Mouse (Mus musculus) urinary bladder, postnatal 14 days (tissue): ENCODE results near the gene Prkd3.

Experiments used
- DNase-seq: peaks from one replicate; pipeline ENCODE4 v3.0.0; 2021; ENCODE audit warnings: low spot score

Prkd3 gene

GRCm38 (mm10) chr17:78936466-78937228, 84.0 kb downstream of the Prkd3 start, which contains the start of the genes Cebpz and Ndufaf7:
TSS of gene Cebpz (minus strand) at chr17:78937066.
TSS of gene Ndufaf7 (plus strand) at chr17:78937136.
- DNase-seq = peak; percentile 97

- DNase-seq = no peak
These were observed 84.8 kb downstream of the Prkd3 start for GRCm38 (mm10) chr17:78935857-78936256.

- no peak for DNase-seq
These were observed 102.9 kb downstream of the Prkd3 start for GRCm38 (mm10) chr17:78917696-78918095.

GRCm38 (mm10) chr17:78916899-78917298, 103.7 kb downstream of the Prkd3 start:
- DNase-seq = no peak

DNA sequence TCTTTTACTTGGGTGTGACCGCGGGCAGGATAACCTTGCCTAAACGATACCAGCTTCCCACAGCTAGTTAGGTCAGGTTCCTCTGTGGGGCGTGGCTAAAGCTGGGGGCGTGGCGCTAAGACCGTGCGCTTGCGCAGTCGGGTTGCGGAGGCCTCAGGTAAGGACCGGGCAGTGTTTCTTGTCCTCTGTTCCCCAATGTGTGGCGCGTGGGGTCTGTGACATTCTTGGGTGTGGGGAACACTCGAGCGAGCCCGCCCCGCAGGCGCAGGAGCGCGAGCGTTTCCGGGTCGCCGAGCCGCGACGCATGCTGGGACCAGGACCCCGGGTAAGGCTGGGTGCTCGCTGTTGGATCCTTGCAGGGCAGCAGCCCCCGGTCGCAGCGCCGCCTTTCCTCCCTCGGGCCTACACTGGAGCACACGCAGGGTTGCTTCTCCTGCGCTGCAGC, 104.2 kb downstream of the Prkd3 start, which contains the start of gene Cebpzos:
TSS of gene Cebpzos (plus strand) at position 132 of the 445 bp plus-strand sequence.
- peak; percentile 85 for DNase-seq

GRCm38 (mm10) chr17:78915772-78916171, 104.8 kb downstream of the Prkd3 start:
- DNase-seq = no peak

DNA sequence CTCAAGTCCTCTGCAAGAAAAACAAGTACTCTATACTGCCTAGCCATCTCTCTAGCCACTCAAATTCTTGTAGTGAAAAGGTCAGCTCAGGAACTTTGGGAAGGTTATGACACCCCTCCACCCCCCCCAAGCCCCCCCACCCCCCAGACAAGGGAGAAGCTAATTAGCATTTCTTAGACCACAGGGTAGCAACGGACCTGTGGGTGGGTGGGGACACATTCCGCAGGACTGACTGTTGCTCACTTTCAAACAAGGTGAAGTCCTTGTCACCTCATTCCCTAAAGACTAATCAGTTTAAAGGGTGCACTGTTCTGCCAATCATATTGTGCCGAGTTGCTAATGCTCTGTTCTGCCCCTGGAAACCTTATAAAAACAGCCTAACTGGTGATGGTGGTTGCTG, 106.7 kb downstream of the Prkd3 start:
- no peak for DNase-seq

- no peak for DNase-seq
These were observed 107.7 kb downstream of the Prkd3 start for GRCm38 (mm10) chr17:78912861-78913281.

DNA sequence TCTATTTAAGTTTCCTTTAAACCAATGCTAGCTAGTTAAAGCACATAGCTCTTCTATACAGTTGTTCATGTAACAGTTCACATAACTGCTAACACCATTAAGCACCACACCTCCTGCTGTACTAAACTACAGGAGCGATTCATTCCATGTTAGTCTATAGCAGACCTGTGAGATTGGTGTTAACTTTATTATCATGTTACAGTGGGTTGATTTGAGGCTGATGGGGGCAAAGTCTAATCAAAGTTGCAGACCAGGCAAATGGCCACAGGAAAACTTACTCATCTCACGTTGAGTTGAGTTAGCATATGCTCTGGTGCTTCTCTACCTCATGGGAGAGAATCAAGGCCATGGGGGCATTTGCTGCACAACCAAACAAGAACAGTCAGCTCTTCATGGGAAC, 111.2 kb downstream of the Prkd3 start:
- DNase-seq = no peak

DNA sequence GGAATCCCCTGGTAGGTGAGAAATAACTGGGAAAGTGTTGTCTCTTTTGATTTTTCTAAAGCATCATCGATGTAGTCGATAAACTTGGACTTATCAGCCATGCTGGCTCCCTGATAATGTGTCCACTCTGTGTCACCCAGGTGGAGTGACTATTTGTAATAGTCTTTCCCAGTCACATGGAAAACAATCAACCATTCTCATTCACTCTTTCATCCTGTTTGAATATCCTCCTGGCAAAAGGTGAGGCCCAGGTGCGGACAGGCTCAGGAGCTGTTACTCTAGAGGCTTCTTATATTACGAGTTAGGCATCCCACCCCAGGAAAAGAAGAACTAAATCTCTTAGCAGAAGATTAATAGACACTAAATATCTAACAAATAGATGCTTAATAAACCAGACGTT, 113.7 kb downstream of the Prkd3 start, which contains the start of gene Sult6b1:
TSS of gene Sult6b1 (minus strand) at position 101 of the 400 bp plus-strand sequence.
- DNase-seq = no peak

- no peak for DNase-seq
These were observed 117.5 kb downstream of the Prkd3 start for GRCm38 (mm10) chr17:78903158-78903557.
